Mouse (Mus musculus) T-helper 2 cell (primary cell): ENCODE measurements around the gene Naa80.

ENCODE experiments used
- in situ Hi-C: fragments of 300-600 bp; cut with MboI, MseI; formaldehyde crosslinking; loops from one replicate; pipeline ENCODE4 v1.15.1; 2025; ENCODE audit warnings: high pct_unique_total_duplicates

Naa80 gene

GRCm38 (mm10) chr9:107612191-107612944, 33.7 kb downstream of the Naa80 start:
- in situ Hi-C loops, result no loop called here

GRCm38 (mm10) chr9:107612945-107613569, 34.4 kb downstream of the Naa80 start:
- in situ Hi-C loops, result no loop called here

- in situ Hi-C loops, result no loop called here
Observed at GRCm38 (mm10) chr9:107615035-107615434, 36.3 kb downstream of the Naa80 start.

DNA sequence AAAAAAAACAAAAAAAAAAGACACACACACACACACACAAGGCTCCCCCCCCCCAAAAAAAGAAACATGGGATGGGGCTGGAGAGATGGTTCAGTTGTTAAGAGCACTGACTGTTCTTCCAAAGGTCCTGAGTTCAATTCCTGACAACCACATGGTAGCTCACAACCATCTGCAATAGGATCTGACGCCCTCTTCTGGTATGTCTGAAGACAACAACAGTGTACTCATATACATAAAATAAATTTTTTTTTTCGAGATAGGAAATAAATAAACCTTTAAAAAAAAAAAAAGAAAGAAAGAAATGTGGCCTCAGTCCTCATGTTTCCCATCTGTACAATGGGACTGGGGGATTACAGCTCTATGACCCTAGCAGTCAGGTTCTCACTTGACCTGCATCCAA, 38.8 kb downstream of the Naa80 start:
- in situ Hi-C loops, result no loop called here

GRCm38 (mm10) chr9:107618098-107618497, 39.4 kb downstream of the Naa80 start:
- in situ Hi-C loops, result no loop called here

DNA sequence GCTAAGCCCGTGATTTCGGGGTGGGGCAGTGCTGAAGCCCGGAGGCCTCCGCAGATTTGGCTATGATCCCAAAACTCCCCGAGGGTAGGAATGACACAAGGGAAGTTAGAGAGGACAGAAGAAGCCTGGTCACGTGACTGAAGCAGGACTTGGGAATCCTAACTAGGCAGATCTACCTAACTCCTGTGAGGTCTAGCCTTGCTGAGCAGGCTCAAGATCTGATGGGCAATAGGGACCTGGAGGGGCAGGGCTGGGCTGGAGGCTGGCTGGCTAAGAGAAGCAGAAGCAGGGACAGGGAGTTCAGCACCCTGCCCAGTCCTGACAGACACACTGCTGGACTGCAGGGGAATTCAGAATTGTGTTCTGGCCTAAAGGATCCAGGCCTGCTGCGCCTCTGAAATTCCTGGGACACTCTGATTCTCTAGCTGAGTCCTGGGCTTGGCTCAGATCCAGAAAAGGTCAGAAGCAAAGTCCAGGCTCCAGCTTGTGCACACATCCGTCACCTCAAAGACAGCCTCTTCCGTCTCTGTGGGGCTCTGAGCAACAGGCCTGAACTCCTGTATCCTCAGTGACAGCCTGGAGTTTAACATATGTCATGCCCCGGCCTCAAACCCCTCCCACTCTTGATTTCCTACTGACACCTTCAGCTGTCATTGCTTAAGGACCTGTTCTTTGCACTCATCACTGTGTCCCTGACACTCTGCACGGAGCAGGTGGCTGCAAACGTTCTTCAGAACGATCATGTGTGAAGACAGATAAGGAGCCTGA, 40.3 kb downstream of the Naa80 start:
- in situ Hi-C loops, result no loop called here

DNA sequence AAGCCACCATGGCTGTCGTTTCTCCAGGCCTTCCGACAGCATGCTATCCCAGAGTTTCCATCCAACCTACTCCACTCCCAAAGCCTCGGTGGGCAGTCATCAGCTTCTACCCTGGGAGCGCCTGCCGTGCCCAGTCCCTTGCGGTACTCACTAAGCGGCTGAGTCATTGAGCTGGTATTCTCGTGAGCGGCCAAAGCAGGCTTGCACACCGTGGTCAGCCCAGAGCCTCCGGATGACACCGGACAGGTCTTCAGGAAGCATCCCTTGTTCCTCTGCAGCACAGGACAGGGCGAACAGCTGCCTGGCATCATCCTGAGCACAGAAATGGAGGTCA, 40.8 kb downstream of the Naa80 start:
- in situ Hi-C loops, result no loop called here

DNA sequence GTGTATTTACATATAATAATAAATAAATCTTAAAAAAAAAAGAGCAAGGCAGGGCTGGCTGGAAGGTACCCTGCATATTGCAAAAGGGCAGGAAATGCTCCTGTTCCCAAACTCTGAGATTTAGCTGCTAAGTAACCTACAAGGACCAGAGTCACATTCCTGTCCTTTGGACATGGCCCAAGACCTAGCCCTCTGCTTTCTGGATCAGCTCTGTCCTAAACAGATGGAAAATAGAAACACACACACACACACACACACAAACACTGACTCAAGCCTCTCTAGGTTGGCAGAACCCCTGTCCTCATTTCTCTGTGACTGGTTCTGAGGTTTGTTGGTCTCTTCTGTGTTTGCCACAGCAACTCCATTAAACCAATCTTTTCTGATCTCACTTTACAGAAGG, 42.3 kb downstream of the Naa80 start:
- in situ Hi-C loops, result no loop called here

DNA sequence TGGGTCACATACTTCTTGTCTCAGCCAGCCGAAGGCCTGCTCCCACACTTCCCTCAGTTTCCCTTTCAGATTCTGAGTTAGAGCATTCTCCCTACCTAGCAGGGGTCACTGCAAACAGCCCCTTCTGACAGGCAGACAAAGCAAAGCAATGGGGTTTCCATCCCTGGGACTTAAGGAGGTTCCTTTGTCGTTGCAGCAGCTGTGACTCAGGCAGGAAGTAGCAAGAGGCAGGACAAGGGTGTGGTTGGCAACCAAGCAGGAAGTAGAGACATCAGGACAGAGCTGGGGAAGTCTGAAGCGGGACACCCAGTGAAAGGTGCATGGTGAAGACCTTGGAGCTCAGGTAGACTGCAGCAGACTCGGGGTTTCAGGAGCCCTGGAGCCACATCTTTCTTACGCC, 45.9 kb downstream of the Naa80 start:
- in situ Hi-C loops, result no loop called here

GRCm38 (mm10) chr9:107624951-107625350, 46.3 kb downstream of the Naa80 start:
- in situ Hi-C loops, result no loop called here

DNA sequence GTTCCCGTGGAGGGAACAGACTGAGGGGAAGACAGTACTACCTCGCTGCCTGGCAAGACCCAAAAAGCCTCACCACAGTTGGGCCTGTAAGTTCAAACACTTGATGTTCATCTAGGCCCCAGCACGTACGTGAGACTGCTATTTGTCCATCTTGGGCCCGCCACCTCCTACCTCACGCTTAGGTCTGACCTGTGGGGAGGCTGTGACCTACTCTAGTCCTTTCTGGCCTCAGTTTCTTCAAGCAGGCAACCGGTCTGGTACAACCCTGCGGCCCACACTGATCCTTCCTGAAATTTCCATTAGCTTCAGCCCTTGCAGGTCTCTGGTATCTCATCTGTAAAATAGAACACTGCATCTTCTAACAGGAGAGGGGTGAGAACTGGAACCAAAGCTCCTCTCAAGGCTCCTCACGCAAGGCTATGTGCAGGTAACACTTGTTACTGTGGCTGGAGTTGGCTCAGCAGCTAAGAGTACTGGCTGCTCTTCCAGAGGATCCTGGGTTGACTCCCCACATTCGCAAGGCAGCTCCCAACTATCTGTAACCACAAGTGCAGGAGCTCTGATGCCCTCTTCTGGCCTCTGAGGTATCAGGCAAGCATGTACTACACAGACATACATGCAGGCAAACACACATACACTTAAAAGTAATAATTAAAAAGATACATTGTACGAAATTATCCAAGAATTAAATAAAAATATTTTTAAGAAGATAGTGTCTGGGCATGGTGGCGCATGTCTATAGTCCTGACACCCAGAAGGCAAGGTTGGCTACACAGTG, 46.9 kb downstream of the Naa80 start:
- in situ Hi-C loops, result no loop called here

DNA sequence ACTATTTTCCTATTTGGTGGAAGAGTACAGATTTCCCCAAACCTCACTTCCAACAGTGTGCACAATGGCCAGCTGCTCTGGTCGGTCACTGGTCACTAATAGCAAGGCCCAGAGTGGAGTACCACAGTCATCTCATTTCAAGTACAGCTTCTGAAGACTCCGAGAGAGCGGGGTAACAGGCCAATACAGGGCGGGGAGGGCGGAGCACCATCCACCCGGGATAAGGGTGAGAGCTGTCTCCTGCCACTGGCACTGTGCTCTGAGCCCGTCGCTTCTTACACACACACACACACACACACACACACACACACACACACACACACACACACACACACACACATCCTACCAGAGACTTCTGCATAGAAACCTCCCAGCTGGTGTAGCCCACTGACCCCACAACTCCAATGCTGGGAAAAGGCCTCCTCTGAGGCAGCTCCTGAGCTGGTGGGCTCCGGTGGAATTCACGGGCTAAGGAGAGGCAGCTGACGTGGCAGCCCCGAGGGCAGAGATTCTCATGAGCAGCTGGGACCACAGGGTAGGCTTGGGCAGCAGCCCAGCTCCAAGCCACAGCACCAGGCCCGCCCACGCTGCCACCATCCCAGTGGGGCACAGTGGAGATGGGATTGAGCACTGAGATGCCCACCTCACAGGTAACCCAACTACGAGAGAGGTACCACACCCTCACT, 47.6 kb downstream of the Naa80 start:
- in situ Hi-C loops, result no loop called here

- in situ Hi-C loops, result no loop called here
Observed at GRCm38 (mm10) chr9:107626844-107627277, 48.2 kb downstream of the Naa80 start.

- in situ Hi-C loops, result no loop called here
Observed at GRCm38 (mm10) chr9:107627387-107628255, 48.9 kb downstream of the Naa80 start.

DNA sequence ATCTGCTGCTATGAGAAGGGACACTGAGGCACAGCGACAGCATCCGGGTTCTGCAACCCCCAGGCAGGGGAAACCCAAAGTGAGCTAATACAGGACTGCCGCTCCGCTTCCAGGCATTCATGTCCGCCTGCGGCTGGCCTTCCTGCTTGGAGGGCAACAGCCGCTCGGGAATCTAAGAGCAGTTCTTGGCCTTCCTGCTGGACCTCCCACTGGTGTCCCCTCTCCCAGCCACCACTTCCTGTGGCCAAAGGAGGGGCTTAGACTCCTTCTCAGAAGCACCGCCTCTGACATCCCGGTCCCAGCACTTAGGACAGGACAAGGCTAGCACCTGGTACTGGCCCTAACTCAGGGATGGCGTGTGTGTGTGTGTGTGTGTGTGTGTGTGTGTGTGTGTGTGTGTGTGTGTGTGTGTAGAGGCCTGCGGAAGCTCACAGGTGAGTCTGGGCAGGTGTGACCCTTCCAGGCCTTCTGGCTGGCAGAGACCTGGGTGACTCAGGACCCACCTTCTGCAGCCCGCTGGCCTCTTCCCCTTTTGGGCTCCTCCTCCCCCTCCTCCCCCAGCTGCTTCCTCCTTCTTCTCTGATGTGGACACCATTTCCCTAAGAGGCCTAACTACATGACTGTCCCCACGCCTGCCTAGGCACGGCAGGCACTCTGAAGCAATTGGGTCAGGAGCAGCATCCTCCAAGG, 50.2 kb downstream of the Naa80 start:
- in situ Hi-C loops, result no loop called here

- in situ Hi-C loops, result no loop called here
Observed at GRCm38 (mm10) chr9:107629411-107629730, 50.7 kb downstream of the Naa80 start.

DNA sequence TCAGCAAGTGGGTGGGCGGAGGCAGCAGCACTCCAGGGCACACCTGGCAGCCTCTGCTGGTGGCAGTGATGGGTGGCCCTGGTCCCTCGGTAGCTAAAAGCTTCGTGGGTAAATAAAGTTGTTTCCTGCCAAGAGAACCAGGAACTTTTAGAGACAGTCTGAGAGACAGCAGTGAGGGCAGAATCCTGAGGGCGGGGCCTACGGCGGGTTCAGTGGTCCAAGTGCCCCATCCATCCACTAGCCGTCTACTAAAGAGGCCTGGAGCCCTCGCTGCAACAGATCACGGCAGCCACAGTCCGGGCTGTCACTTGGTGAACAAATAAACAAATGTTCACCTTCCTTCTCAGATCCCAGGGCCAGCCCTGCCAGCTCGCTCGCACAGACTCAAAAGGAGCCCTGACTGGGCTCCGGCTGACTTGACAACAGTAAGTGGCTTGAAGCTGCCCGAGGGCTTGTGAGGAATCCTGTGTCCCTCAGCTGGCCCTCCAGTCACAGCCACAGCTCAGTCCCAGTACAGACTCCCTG, 51.3 kb downstream of the Naa80 start:
- in situ Hi-C loops, result no loop called here

GRCm38 (mm10) chr9:107630576-107630975, 51.9 kb downstream of the Naa80 start:
- in situ Hi-C loops, result no loop called here

DNA sequence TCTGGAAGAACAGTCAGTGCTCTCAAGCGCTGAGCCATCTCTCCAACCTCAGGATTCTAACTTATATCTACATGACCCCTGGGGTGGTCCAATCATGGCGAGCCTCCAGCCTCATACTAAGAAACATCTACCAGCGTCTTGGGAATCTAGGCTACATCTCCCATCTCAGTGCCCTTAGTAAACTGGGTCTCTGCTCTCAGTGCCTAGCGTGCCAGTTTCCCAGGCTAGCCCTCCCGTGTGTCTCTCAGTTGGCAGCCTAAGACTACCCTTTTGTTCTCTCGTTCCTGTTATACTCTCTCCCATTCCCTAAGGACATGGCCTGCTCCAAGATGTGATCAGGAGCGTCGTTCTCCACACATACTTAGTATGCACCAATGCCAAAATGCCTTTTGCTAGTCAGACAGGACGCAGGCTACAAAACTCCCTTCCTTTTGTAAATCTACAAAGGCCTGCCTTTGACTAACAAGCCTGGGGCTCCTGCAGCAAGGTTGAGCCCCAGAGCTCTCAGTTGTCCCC, 52.7 kb downstream of the Naa80 start:
- in situ Hi-C loops, result no loop called here

DNA sequence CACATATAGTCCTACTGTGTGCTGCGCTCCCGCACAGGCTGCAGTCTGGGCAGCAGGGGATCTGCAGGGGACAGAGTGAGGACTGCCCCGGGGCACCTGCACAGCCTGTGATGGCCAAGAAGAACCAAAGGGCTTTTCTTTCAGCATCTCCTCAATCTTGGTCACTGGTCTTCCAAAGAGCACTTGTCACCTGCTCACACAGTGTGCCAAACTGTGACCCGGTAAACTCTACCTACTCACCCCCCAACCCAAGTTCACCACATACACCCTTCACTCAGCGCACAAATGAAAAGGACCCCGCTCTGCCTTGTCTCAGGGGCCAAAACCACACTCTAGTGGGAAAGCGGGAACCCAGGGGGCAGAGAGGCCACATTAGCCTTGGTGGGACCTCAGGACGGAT, 53.2 kb downstream of the Naa80 start:
- in situ Hi-C loops, result no loop called here
